Mouse (Mus musculus): ENCODE results near the gene Ppp6c.
"Not testable (repeated sequence)": the region's sequence is repeated elsewhere in the genome, so short reads cannot be mapped to it uniquely, and the experiment has no call there.

Gene Ppp6c

DNA sequence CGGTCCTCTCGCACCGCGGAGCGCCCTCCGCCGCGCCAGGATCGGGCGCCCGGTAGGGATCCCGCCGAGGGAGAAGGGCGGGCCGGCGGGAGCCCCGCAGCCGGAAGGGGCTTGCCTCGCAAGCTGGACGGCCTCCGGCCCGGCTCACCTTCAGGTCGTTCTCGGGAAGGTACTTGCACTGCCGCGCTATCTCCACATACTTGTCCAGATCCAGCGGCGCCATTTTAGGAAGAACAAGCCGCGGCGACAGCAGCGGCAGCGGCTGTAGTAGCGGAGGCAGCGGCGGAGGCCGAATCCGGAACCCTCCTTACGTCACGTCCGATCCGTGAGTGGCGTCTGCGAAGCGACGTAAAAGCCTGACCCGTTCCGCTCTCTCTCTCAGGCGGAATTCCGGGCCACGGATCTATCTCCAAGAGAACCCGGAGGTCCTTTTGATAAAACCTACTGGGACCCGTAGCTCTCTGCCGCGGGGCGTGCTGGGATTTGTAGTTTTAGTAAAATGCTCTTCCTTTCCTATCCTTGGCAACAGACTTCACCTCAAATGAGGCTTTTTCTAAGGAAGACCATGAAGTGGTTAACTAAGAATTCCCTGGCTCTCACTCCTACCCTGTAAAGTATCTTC is at the start of gene Ppp6c:
Gene Ppp6c (minus strand): TSS at position 433 of the 622 bp plus-strand sequence.
- peak; percentile 87 for DNase-seq (ENCODE audit: low spot score)

DNA sequence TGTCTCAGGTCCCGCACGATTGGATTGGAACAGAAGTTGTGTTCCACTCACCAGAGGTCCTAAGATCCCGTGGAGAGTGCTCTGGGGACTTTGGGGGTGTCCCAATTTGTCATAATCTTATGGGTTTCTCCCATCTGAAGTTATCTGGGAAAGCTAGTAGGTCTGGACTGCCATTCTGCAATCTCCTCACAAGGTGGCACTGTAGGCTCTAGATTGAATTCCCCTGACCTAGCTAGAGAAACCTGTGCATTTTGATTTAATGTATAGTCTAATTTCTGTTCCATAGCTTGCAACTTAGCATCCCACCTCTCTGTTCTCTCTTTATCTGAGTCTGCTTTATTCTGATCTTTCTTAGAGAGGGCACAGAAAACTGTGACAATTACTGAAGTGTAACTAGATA is 42.1 kb upstream of the Ppp6c start:
- no peak for DNase-seq (ENCODE audit: low spot score)

DNA sequence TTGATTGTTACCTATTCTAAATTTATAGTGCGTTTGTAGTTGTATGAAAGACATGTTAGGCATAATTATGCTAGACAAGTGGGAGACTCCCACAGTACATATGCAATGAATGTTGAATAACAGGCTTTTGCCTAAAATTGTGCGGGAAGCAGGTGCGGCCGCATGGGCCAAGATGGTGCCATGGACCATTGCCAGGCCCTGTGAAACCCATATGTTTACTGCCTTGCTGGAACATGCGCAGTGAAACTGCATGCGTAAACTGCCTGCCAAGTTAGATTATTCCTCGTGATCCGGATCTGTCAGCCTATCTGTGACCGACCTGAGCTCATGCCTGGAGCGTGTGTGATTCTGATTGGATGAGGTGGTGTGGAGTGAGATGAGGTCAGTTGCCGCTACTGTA is 26.0 kb upstream of the Ppp6c start:
- DNase-seq (ENCODE audit: low spot score) = not testable (repeated sequence)

DNA sequence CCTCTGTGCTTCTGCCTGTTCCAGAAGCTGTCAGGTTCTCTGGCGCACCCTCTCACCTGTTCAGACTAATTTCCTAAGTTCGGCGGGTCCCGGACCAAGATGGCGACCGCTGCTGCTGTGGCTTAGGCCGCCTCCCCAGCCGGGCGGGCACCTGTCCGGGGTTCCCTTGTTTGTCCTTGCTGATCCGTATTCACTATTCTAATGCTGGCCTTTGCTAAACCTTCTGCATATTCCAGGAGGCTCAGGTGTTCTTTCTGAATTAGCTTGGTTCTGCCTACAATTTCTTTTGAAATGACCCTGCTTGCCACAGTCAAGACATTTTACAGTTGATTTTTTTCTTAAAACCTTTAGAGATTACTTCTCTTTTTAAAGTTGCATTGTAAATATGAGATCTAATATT is 20.6 kb upstream of the Ppp6c start:
- DNase-seq (ENCODE audit: low spot score) = not testable (repeated sequence)

DNA sequence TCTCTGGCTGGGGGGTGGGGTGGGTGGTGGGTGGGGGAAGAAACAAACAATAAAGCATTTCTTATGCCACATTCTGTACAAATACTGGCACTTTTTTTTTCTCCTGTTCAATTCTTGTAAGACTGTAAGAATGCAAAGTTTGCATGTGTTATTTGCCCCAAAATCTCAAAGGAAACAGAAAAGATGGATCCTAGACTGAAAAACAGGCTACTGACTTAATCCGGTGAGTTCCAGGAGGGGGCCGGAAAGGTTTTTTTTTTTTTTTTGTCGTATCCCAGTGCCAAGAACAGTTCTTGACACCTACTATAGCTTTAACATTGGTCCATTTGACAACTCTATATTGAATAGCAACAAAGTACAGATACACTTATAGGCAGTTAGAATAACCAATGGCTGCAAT is 480 bp upstream of the Ppp6c start:
- DNase-seq (ENCODE audit: low spot score) = no peak

DNA sequence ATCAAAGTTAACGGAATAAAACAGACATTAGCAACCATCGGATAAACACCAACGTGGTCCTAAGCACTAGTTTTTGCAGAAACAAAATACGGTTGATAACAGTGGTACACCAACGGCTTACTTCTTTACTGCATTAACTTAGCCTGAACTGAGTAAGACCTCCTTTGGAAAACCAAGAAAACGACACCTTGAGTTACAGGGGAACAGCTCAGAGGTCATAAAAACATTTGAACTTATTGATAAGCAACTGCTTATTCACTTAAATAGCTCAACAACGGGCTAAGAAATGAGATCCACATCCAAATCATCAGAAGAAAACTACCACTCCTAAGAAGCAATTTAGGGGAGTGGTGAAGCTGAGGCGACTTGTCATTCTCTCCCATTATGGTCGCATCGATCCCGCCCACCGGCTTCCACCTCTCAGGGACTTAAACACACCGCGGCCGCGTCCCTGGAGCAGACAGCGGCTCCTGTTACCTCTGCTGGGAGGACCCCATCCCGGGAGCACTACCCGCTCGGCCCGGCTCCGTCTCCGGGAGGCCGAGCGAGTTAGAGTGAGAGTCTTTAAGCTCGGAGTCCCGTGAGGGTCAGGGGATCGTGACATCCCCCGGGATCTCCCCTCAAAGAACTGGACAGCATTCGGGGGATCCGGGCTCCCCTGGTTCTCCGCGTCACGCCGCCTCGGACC is 776 bp downstream of the Ppp6c start:
- DNase-seq (ENCODE audit: low spot score) = peak; percentile 54

DNA sequence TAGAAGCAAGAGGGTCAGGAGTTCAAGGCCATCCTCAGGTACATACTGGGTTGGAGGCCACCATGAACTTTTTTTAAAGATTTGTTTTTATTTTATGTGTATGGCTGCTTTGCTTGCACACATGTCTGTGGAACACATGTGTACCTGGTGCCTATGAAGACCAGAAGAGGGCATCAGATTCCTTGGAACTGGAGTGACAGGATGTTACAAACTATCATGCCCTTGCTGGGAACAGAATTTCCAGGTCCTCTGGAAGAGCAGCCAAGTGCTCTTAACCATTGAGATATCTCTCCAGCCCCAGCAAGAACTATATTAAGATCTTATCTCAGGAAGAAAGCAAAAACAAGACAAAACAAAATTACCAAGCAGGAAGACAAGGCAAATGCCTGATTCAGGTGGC is 1.6 kb downstream of the Ppp6c start:
- DNase-seq (ENCODE audit: low spot score) = no peak

DNA sequence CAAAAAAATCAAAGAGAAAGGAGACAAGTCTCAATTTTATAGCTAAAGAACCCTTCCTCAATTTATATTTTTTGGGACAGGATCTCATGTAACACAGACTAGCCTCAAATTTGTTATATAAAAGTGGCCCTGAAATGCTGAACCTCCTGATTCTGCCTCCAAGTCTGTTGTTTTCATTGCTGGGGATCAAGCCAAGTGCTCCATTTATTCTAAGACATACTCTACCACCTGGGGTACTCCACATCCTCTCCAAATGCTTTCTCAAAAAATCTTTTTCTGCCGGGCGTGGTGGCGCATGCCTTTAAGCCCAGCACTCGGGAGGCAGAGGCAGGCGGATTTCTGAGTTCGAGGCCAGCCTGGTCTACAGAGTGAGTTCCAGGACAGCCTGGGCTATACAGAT is 6.2 kb downstream of the Ppp6c start:
- no peak for DNase-seq (ENCODE audit: low spot score)

DNA sequence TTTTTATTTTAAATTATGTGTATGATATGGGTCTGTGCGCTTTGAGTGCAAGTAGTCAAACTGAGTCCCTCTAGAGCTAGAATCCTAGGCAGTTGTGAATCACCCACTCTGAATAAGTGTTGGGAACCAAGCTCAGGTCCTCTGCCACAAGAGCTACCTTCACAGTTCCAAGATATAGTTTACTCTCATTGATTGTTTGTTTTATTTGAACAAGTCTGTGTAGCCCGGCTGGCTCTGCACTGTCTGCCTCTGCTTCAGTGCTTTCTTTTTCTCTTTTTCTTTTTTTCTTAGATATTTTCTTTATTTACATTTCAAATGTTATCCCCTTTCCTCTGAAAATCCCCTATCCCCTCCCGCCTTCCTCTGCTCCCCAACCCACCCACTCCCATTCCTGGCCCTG is 7.2 kb downstream of the Ppp6c start:
- no peak for DNase-seq (ENCODE audit: low spot score)

DNA sequence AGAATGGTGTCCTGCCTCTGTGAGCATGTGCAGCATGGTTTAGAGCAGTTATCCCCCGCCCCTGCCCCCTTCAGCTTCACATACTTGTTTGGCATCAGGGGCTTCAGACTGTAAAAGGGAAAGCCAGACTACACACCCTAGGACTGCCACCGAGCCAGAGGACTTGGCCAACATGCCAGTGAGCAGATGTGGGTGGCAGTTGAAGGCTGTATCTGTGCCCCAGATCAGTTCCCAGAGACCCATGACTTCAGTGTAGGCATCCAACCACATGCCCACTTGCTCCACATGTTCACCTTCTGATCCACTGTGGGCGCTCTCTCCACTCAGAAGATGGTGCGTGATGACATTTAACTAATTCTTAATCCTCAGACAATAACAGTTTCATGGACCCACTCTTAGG is 9.1 kb downstream of the Ppp6c start:
- no peak for DNase-seq (ENCODE audit: low spot score)

DNA sequence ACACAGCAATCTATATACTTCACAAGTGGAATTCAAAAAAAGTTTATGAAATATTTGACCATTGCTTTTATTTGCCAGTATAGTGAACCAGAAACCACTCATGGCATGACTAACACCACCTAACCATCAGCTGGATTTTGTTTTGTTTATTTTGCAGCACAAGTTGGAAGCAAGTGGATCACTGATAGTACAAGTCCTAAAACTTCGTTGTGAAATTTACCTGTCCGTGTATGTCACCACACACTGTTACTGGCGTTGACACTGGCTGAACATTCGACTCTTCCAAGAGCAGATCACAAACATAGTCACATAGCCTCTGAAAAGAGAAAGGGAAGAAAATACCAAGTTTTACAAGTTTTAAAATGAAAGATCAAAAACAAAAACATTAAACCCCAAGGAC is 15.5 kb downstream of the Ppp6c start:
- DNase-seq (ENCODE audit: low spot score) = no peak

DNA sequence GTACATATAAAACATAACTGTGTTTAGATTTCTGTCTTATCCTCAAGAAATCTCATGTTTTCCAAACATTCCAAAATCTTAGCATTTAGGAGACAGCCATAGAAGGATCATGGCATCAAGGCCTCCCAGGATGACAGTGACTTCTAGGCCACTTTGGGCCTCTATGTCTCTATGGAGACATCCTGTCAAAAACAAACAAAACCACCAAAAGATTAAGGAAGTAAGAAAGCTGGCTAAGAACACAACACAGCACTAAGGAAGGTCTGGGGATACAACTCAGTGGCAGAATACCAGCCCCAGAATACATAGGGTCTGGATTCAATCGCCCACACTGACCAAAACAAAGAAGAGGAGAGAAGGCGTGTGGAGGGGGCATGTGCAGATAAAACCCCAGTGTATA is 22.9 kb downstream of the Ppp6c start:
- DNase-seq (ENCODE audit: low spot score) = no peak

DNA sequence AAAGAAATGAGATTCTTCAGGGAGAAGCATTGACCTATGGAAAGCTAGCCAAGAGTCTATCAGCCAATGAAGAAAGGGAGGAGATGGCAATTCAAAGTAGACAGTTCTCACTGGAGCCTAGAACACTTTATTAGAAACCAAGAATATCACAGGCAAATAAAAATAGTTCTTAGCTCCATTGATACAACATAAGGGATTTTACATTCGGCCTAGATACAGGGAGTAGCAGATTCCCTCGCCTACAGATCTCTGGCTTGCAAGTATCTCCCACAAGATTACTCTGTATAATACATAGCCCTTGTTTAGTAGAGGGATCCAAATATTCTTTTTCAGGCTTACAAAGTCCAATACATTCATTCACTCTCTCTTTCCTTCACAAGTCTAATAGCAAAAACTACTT is 31.4 kb downstream of the Ppp6c start:
- DNase-seq (ENCODE audit: low spot score) = no peak

DNA sequence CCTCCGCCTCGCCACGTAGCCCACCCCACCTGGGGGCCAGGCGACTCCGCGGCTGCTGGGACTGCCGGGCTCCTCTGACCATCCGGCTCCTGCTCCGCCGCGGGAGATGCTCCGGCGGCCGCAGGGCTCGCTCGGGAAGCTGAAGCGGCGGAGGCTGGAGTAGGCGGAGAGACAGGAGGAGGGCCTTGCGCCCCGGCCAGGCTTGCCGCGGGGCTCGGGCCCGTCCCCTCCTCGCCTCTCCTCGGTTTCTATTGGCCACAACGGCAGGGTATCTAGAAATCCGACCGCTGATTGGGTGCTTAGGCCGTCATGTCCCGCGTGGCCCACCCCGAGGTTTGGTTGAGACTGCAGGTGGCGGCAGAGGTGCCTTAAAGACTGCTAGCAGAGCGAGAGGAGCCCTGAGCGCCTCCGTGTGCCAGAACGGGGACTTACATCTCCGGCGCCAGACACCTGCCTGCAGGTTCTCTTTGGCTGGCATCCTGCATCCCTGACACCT is 35.6 kb downstream of the Ppp6c start, which contains the start of gene Scai:
Gene Scai (minus strand): TSS at position 174 of the 496 bp plus-strand sequence.
- peak; percentile 96 for DNase-seq (ENCODE audit: low spot score)

DNA sequence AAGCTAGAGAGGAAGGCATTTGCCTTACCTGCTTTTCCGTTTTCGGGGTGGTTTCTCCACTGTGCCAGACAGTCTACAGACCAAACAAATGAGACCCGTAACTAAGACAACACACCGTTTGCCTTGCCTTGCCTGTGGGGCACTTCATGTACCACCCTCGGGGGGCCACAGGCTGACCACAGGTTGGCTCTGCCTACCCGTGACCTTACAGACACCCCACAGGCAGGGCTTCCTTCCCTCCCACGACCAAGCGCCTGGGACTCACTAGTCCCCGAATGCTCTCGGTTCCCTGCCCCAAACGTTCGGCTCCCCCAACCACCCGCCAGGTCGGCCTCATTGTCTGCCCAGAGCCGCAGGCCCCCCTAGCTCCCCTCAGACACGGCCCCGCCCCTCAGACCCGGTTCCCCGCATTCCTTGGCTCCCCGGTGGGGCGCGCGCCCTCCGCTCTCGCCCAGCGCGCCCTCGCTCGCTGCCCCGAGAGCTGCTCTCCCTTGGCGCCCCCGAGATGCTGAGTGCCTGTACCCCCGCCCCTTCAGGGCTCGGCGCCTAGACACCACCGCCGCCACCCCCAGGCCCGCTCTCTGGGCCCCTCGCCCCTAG is 36.2 kb downstream of the Ppp6c start:
- DNase-seq (ENCODE audit: low spot score) = peak; percentile 78

DNA sequence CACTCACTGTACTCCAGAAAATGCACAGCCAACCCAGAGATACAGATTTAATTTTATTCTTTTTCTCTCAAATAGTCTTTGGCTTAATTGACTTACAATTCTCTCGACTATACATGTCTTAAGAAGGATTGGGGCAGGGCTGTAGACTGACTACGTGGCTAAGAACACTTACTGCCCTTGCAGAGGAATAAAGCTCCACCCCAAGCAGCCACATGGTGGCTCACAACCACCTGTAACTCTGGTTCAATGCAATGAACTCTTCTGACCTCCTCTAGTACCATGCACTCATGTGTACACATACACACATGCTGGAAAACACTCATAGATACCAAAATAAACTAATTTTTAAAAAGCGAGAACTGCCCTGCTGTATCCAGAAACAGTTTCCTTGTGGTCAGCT is 40.3 kb downstream of the Ppp6c start:
- DNase-seq (ENCODE audit: low spot score) = no peak

DNA sequence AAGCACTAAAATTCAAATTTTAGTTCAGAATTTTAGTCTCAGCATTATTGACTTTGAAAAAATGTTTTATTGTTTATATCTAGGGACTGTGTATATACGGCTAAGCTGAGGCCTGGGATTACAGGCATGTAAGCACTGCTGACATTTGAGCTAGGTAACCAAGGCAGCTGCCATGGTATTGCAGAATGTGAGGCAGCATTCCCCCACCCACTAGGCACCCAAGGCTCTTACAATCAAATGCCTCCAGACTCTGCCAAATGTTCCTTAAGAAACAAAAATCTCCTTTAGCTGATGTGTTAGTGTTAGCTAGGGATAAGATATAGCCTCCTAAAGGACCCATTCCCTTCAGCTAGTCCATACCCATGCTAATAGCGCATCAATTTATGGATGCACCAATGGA is 42.7 kb downstream of the Ppp6c start:
- DNase-seq (ENCODE audit: low spot score) = no peak

DNA sequence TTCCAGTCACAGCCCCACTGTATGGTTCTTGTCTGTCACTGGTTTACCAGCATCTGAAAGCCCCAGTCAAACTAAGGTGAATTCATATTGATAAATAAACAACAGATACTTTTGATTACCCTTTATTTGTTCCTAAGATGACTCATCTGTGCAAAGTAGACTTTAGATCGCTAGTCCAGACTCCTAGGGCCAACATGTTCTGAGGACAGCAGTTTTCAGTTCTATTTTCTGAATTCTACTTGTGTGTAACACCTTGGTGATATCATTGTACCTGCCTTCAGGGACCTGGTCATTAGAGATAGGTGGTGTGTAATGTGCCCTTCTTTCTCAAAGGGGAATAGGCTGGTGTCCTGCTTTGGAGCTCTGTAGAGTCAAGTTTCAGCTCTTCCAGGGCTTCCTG is 65.3 kb downstream of the Ppp6c start:
- no peak for DNase-seq (ENCODE audit: low spot score)

DNA sequence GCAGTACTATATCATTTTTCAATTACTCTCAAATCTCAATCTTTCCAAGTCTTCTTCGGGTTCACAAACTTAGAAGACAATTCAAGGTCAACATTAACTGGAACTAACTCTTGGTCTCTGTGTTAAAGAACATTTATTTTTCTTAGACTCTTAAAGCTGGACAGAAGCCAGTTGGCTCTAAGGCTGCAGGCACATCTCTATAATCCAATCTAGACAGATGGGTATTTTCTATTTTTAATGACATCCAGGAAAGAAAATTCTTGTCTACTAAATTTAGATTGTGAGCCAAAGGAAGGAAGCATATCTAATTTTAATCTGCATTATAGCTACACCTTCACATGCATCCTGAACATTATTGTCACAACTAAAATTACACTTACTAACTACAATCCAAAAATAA is 68.3 kb downstream of the Ppp6c start:
- DNase-seq (ENCODE audit: low spot score) = no peak

DNA sequence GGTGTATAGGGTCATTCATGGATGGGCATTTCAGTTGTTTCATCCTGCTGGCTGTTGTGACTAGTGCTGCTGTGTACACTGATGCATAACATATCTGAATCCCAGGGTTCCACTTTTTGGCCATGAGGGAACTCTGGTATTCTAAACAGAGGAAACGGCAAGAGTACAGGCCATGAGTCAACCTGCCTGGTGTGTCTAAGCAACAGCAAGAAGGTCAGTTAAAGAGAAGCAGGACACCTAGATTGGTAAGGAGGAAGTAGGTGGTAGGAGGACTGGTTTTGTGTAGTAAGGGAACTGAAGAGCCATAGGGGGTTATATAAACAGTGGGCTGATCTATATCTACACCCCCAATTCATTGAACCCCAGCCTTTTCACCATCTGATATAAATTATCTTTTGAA is 69.4 kb downstream of the Ppp6c start:
- no peak for DNase-seq (ENCODE audit: low spot score)

DNA sequence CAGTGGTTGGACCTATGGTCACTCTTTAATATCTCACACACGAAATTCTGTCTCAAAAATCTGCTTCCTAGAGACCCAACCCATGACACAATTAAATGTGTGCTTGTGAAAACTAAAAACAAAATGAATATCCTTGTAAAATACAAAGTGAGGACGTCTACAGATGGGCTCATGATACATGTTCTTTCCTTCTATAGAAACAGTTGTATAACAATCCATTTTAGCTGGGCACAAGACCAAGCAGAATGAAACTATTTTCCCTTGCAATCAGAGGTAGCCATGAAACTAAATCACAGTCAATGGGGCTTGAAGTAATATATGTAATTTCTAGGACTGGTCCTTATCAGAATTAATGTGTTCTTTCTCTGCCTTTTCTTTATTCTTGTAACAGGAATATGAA is 75.3 kb downstream of the Ppp6c start:
- DNase-seq (ENCODE audit: low spot score) = no peak

DNA sequence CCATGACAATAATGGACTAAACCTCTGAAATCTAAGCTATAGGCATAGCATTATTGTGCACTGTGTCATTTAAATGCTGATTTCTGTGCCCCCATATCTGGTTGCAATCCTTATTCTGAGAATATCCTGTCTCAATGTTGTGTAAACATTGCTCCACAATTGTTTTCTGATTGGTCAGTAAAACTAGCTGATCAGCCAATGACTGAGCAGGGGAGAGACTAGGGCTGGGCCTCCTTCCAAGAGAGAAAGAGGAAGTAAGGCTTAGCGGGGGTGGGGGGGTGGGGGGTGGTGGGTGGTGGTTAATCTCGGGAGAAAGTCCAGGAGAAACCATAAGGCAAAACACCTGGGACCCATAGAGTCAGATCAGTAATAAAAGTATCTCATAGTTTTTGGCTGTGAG is 78.2 kb downstream of the Ppp6c start:
- no peak for DNase-seq (ENCODE audit: low spot score)

DNA sequence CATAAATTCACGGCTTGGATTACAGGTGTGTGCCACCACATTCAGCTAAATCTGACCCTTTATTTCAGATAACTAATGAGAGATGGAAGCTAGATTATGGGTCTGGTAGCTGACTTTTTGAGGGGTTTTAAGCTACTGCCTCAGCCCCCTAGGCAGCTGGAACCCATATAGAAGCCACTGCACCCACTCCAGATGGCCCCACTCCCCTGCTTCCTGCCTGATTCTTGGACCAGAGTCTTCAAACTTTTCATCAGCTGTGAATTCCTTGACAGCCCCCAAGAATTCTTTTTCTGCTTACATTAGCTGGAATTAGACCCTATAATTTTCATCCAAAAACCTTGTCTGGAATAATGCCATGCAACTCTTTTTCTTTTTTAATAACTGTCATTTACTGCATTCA is 79.8 kb downstream of the Ppp6c start:
- no peak for DNase-seq (ENCODE audit: low spot score)

Data from testis, postnatal 10 days (tissue).